Mouse (Mus musculus) liver, adult 2 months (tissue): Measurements from ENCODE around the gene Gnat1.

Source experiments
- CTCF ChIP-seq: fragments of 200-500 bp; IDR thresholded peaks from 2 replicates; pipeline ENCODE4 v1.5.1; 2011; ENCODE audit warnings: low read depth, low read length, control low read depth
- POLR2A ChIP-seq: fragments of 200-500 bp; IDR thresholded peaks from 2 replicates; pipeline ENCODE4 v1.6.1; 2011; ENCODE audit warnings: low read length, control low read depth; ENCODE audit not compliant: insufficient read depth; ENCODE audit errors: extremely low read depth

GRCm38 (mm10) chr9:107637070-107637469 lies 42.4 kb downstream of the Gnat1 start:
- TF ChIP-seq CTCF: no peak
- TF ChIP-seq POLR2A: no peak
